Mouse (Mus musculus): Measurements from ENCODE around the gene Prkg1. TPM values are rescaled to one million over a fixed set of nuclear protein-coding genes. Genes with fewer than 3 reads are reported as not detected.

The Prkg1 gene
- polyA plus RNA-seq, 1 experiment from 2014 or later, result 7.1 TPM

DNA sequence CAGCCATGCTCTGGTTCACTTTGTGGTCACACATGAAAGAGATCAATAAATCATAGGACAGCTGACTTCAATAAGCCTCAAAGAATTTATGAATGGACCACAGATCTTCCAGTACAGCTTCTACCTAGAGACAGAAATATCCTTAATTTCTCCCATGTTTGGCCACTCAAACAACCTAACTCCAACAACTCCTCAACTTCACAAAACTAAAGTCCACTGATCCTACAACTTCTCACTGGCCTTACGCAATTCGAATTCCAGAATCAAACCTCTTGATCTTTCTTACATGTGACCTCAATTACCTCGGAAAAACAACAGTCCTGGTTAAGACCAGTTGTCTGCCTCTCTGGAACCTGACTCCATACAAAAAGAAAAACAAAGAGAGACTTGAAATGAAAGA lies 875.0 kb downstream of the Prkg1 start:
- Histone ChIP-seq H3K9me3 (replicated peaks; ENCODE audit: control insufficient read depth, low read length) (no peaks in the 10 kb centered on the region), H3K4me2 (ENCODE audit: low read depth, low read length) (no peak overlapping the region), H3K36me3 (replicated peaks; ENCODE audit: control insufficient read depth, insufficient read depth, low read depth, low read length) (no peaks in the 10 kb centered on the region), H3K4me3 (ENCODE audit: low read depth, low read length) (no peak overlapping the region), H3K27me3 (ENCODE audit: control insufficient read depth, insufficient read depth, low read length) (no peaks in the 10 kb centered on the region), H3K9ac (replicated peaks; ENCODE audit: low read length) (no peak overlapping the region), H3K27ac (replicated peaks; ENCODE audit: low read depth, low read length) (no peak overlapping the region), H3K4me1 (ENCODE audit: control insufficient read depth, insufficient read depth, low read length) (no peaks in the 10 kb centered on the region)
- DNase-seq (ENCODE audit: low spot score) (peak; percentile 62), ATAC-seq (replicated peaks; ENCODE audit: insufficient number of reproducible peaks, low FRiP score, low TSS enrichment, low read depth) (no peak)
- WGBS, result 37% methylated on average over 3 of the region's 3 CpGs

DNA sequence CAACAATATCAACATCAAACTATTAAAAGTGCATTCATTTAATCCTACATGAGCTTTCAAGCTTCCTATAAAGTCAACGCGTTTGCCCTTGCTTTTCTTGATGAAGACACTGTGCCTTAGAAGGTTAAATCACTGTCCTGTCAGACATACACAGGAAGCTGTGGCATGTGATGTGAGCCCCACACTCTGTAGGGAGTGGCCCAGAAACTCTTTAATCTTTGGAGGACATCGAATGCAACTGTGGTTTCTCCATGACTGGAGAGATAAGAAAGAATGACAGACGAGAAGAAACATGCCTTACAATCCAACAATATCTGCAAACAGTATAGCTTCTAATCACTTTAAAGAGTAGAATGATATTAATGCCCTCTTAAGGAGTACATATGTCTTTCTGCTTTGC lies 903.4 kb downstream of the Prkg1 start:
- no peak for DNase-seq (ENCODE audit: low spot score)
- no peak for ATAC-seq (replicated peaks; ENCODE audit: insufficient number of reproducible peaks, low FRiP score, low TSS enrichment, low read depth)
- Histone ChIP-seq H3K4me2 (ENCODE audit: low read depth, low read length) (no peak overlapping the region), H3K27me3 (ENCODE audit: control insufficient read depth, insufficient read depth, low read length) (no peaks in the 10 kb centered on the region), H3K36me3 (replicated peaks; ENCODE audit: control insufficient read depth, insufficient read depth, low read depth, low read length) (no peaks in the 10 kb centered on the region), H3K9me3 (replicated peaks; ENCODE audit: control insufficient read depth, low read length) (no peaks in the 10 kb centered on the region), H3K27ac (replicated peaks; ENCODE audit: low read depth, low read length) (no peak overlapping the region), H3K4me3 (ENCODE audit: low read depth, low read length) (no peak overlapping the region), H3K9ac (replicated peaks; ENCODE audit: low read length) (no peak overlapping the region), H3K4me1 (ENCODE audit: control insufficient read depth, insufficient read depth, low read length) (no peaks in the 10 kb centered on the region)
- WGBS, result 78% methylated on average over 4 of the region's 4 CpGs

DNA sequence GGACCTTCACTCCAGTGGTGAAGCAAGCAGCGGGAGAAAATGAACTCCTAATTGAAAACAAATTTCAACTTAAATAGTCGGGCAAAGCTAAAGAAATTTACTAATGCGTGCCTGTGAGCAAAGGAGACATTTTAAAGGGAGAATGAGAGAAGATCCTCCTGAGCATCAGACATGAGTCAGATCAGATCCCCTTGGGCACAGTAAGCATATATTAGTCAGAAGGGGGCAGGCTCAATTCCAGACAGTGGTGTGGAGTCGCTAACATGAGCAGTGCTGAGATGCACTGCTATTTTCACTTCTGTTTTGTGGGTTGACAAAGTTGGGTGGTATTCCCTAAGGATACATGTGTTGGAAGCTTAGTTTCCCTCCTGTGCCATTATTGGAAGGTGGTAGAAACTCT lies 913.8 kb downstream of the Prkg1 start:
- Histone ChIP-seq H3K4me2 (ENCODE audit: low read depth, low read length) (no peak overlapping the region), H3K4me3 (ENCODE audit: low read depth, low read length) (no peak overlapping the region), H3K9me3 (replicated peaks; ENCODE audit: control insufficient read depth, low read length) (no peaks in the 10 kb centered on the region), H3K9ac (replicated peaks; ENCODE audit: low read length) (no peak overlapping the region), H3K27me3 (ENCODE audit: control insufficient read depth, insufficient read depth, low read length) (no peaks in the 10 kb centered on the region), H3K4me1 (ENCODE audit: control insufficient read depth, insufficient read depth, low read length) (no peaks in the 10 kb centered on the region), H3K36me3 (replicated peaks; ENCODE audit: control insufficient read depth, insufficient read depth, low read depth, low read length) (no peaks in the 10 kb centered on the region), H3K27ac (replicated peaks; ENCODE audit: low read depth, low read length) (no peak overlapping the region)
- WGBS, result 50% methylated on average over 4 of the region's 4 CpGs
- ATAC-seq (replicated peaks; ENCODE audit: insufficient number of reproducible peaks, low FRiP score, low TSS enrichment, low read depth) (no peak), DNase-seq (ENCODE audit: low spot score) (no peak)

DNA sequence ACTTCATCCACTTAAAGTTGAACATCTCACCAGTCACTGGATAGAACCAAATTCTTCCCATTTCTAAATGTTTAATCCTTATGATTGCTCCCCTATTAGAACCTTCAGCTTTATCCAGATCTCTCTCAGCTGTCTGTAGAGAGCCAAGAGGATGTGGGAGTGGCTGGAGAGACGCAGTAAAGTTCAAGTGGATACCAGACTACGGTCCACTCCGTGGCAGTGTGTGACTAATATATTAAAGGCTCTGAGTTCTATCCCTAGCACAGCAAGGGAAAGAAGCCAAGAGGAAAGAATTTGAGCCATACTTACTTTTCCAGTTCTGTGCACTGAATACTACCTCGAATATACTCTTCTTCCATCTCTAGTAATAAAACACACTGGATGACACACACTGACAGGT lies 919.9 kb downstream of the Prkg1 start:
- WGBS, result 77% methylated on average over 4 of the region's 4 CpGs
- ATAC-seq (replicated peaks; ENCODE audit: insufficient number of reproducible peaks, low FRiP score, low TSS enrichment, low read depth), result no peak

DNA sequence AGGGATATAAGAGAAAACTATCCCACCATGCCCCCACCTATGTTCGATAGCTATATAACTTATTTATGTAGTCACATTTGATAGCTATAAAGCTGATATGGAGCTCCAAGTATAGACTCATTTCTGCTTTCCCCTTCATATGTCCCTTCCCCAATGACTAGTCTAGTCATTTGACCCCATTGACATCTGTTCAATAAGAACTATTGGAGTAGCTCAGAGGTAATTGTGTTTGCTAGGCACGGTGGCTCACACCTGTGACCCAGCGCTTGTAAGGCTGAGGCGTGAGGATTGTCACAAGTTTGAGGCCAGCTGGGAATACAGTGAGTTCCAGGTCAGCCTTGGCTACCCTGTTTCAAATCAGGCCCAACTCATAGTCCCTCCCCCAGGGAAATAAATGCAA lies 921.2 kb downstream of the Prkg1 start:
- DNase-seq (ENCODE audit: low spot score) (no peak), ATAC-seq (replicated peaks; ENCODE audit: insufficient number of reproducible peaks, low FRiP score, low TSS enrichment, low read depth) (peak; percentile 16; the same call in 1 of the 2 replicates)
- H3K27ac ChIP-seq (replicated peaks; ENCODE audit: low read depth, low read length), result no peak overlapping the region
- no peak overlapping the region for H3K9ac ChIP-seq (replicated peaks; ENCODE audit: low read length)
- no peaks in the 10 kb centered on the region for H3K27me3 ChIP-seq (ENCODE audit: control insufficient read depth, insufficient read depth, low read length)
- no peaks in the 10 kb centered on the region for H3K9me3 ChIP-seq (replicated peaks; ENCODE audit: control insufficient read depth, low read length)
- 68% methylated on average over 4 of the region's 4 CpGs for WGBS
- H3K36me3 ChIP-seq (replicated peaks; ENCODE audit: control insufficient read depth, insufficient read depth, low read depth, low read length), result no peaks in the 10 kb centered on the region
- H3K4me1 ChIP-seq (ENCODE audit: control insufficient read depth, insufficient read depth, low read length), result no peaks in the 10 kb centered on the region
- H3K4me2 ChIP-seq (ENCODE audit: low read depth, low read length), result no peak overlapping the region
- H3K4me3 ChIP-seq (ENCODE audit: low read depth, low read length), result no peak overlapping the region

More for the DNA sequence above, 919.9 kb downstream of the Prkg1 start:
- no peak for DNase-seq (ENCODE audit: low spot score)
- Histone ChIP-seq H3K9ac (replicated peaks; ENCODE audit: low read length) (no peak overlapping the region), H3K36me3 (replicated peaks; ENCODE audit: control insufficient read depth, insufficient read depth, low read depth, low read length) (no peaks in the 10 kb centered on the region), H3K27ac (replicated peaks; ENCODE audit: low read depth, low read length) (no peak overlapping the region), H3K4me2 (ENCODE audit: low read depth, low read length) (no peak overlapping the region), H3K4me1 (ENCODE audit: control insufficient read depth, insufficient read depth, low read length) (no peaks in the 10 kb centered on the region), H3K9me3 (replicated peaks; ENCODE audit: control insufficient read depth, low read length) (no peaks in the 10 kb centered on the region), H3K4me3 (ENCODE audit: low read depth, low read length) (no peak overlapping the region), H3K27me3 (ENCODE audit: control insufficient read depth, insufficient read depth, low read length) (no peaks in the 10 kb centered on the region)

DNA sequence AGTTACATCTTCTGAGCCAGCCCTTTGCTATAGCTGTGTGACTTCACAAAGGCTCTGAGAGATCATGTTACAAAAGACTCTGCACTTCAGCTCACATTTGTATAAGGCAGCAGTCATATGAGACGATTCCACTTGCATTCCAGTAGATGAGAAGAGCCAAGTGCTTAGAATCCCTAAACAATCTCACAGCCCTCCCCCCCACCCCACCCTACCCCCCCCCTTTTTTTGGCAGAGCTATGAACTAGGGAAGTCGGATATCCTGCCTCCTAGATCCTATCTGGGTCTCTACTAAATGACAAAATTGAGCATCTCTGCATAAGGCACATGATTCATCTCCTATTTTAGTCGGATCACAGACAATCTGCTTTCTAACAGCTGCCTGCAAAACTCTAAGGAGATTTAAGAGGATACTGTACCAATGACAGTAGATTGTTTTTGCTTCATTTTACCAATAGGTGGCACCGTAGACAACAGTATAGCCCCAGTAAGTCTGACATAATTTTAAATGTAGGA lies 921.7 kb downstream of the Prkg1 start:
- H3K9me3 ChIP-seq (replicated peaks; ENCODE audit: control insufficient read depth, low read length), result no peaks in the 10 kb centered on the region
- DNase-seq (ENCODE audit: low spot score) (peak; percentile 71), ATAC-seq (replicated peaks; ENCODE audit: insufficient number of reproducible peaks, low FRiP score, low TSS enrichment, low read depth) (peak; percentile 72; the same call in 1 of the 2 replicates)
- H3K27me3 ChIP-seq (ENCODE audit: control insufficient read depth, insufficient read depth, low read length), result no peaks in the 10 kb centered on the region
- H3K4me1 ChIP-seq (ENCODE audit: control insufficient read depth, insufficient read depth, low read length), result no peaks in the 10 kb centered on the region
- H3K4me3 ChIP-seq (ENCODE audit: low read depth, low read length), result no peak overlapping the region
- H3K36me3 ChIP-seq (replicated peaks; ENCODE audit: control insufficient read depth, insufficient read depth, low read depth, low read length), result no peaks in the 10 kb centered on the region
- 9% methylated on average over 4 of the region's 4 CpGs for WGBS
- no peak overlapping the region for H3K27ac ChIP-seq (replicated peaks; ENCODE audit: low read depth, low read length)
- H3K4me2 ChIP-seq (ENCODE audit: low read depth, low read length), result no peak overlapping the region
- no peak overlapping the region for H3K9ac ChIP-seq (replicated peaks; ENCODE audit: low read length)

DNA sequence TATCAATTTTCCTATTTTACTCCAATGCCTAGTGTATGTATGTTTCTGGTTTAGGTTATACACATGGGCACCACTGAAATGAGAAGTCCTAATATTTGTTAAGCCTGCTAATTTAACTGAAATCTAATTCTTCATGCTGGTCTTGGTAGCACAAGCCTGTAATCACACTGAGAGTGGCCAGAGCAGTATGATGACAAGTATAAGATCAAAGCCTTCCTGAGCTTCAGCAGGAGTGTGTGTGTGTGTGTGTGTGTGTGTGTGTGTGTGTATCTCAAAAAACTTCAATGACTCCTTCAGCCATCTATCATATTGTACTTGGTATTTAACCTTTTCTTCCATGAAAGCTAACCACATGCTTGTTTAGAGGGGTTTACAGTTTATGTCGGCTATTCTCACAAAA lies 922.2 kb downstream of the Prkg1 start:
- WGBS, result 58% methylated on average over 1 of the region's 1 CpGs
- Histone ChIP-seq H3K4me1 (ENCODE audit: control insufficient read depth, insufficient read depth, low read length) (no peaks in the 10 kb centered on the region), H3K4me2 (ENCODE audit: low read depth, low read length) (no peak overlapping the region), H3K9ac (replicated peaks; ENCODE audit: low read length) (no peak overlapping the region), H3K9me3 (replicated peaks; ENCODE audit: control insufficient read depth, low read length) (no peaks in the 10 kb centered on the region), H3K27me3 (ENCODE audit: control insufficient read depth, insufficient read depth, low read length) (no peaks in the 10 kb centered on the region), H3K36me3 (replicated peaks; ENCODE audit: control insufficient read depth, insufficient read depth, low read depth, low read length) (no peaks in the 10 kb centered on the region), H3K27ac (replicated peaks; ENCODE audit: low read depth, low read length) (no peak overlapping the region), H3K4me3 (ENCODE audit: low read depth, low read length) (no peak overlapping the region)
- peak; percentile 61; the same call in 1 of the 2 replicates for ATAC-seq (replicated peaks; ENCODE audit: insufficient number of reproducible peaks, low FRiP score, low TSS enrichment, low read depth)
- peak; percentile 39 for DNase-seq (ENCODE audit: low spot score)

DNA sequence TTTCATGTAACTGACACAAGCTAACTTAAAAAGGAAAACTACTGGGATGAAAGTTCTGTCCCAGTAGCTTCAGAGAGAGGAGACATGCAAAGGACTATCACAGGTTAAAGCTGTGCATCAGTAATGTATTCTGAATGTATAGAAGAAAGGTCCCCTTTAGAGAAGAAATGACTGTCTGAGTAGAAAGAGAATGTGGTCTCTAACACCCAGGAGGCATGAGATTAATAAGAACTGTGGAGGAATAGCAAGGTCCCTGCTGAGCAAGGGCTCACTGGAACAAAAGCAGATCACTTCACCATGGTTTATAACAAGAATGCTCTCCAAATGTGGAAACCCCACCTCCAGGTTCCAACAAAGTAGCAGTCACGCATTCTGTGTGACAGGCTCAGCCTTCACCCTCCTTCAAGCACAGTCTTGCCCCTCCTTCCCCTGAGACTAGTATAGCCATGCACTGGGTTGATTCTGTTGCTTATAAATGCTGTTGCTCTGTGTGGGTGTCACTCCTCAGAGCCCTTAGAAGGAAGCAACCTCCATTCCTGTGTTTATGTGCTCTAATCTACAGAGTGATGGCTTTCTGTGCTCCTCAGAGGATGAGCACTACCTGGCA lies 931.7 kb downstream of the Prkg1 start:
- H3K9me3 ChIP-seq (replicated peaks; ENCODE audit: control insufficient read depth, low read length), result no peaks in the 10 kb centered on the region
- no peaks in the 10 kb centered on the region for H3K36me3 ChIP-seq (replicated peaks; ENCODE audit: control insufficient read depth, insufficient read depth, low read depth, low read length)
- H3K27me3 ChIP-seq (ENCODE audit: control insufficient read depth, insufficient read depth, low read length), result no peaks in the 10 kb centered on the region
- H3K4me1 ChIP-seq (ENCODE audit: control insufficient read depth, insufficient read depth, low read length), result no peaks in the 10 kb centered on the region
- no peak overlapping the region for H3K4me2 ChIP-seq (ENCODE audit: low read depth, low read length)
- ATAC-seq (replicated peaks; ENCODE audit: insufficient number of reproducible peaks, low FRiP score, low TSS enrichment, low read depth) (no peak), DNase-seq (ENCODE audit: low spot score) (no peak)
- no peak overlapping the region for H3K4me3 ChIP-seq (ENCODE audit: low read depth, low read length)
- 29% methylated on average over 1 of the region's 1 CpGs for WGBS
- H3K27ac ChIP-seq (replicated peaks; ENCODE audit: low read depth, low read length), result no peak overlapping the region
- no peak overlapping the region for H3K9ac ChIP-seq (replicated peaks; ENCODE audit: low read length)
